ENCODE assay signal across 1 mouse cellular context in the genomic region with DNA sequence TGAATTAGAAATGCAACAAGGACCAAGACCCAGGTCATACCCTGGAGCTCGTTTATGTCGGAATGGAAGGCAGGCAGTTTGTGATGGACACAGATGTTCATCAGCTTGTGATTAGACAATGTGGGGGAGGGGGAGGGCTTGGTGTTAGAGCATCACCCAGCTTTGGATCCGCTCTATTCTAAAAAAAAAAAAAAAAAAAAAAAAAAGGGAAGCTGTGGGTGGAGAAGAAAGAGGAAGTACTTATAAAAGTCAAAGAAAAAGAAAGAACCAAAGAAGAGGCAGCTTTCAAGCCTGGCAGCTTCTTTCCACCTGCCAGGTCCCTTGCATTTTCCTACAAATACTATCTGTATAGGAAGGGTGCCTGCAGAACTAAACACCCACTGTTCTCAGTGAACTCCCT.
TF ChIP-seq lines count a peak whose summit lies in the region.

No protein-coding gene starts in this region.

TF ChIP-seq in CH12.LX, 34 proteins besides CTCF, POLR2A, EP300 and RAD21 (continued from another document):
- no peak for TF ChIP-seq MAFK (IDR thresholded peaks at IDR 0.05; ENCODE audit: insufficient replicate concordance, low read length)
- peak; percentile 34; the same call in 1 of the 2 replicates for TF ChIP-seq ETS1 (conservative IDR thresholded peaks at IDR 0.05; ENCODE audit: low read depth, low read length)
- TF ChIP-seq MAZ (IDR thresholded peaks at IDR 0.05; ENCODE audit: low read depth, low read length), result no peak
- TF ChIP-seq MAX (IDR thresholded peaks at IDR 0.05; ENCODE audit: low read length), result no peak
- 0 out of 2 replicates have a peak, but pooled peaks have one; percentile 33 for TF ChIP-seq ELF1 (IDR thresholded peaks at IDR 0.05; ENCODE audit: low read depth, low read length)
- TF ChIP-seq ZMIZ1 (IDR thresholded peaks at IDR 0.05; ENCODE audit: low read depth, low read length), result no peak
- no peak for TF ChIP-seq NRF1 (IDR thresholded peaks at IDR 0.05; ENCODE audit: low read depth, low read length)
- TF ChIP-seq BHLHE40 (IDR thresholded peaks at IDR 0.05; ENCODE audit: low read depth, low read length), result peak; percentile 15; the same call in 1 of the 2 replicates
- TF ChIP-seq UBTF (IDR thresholded peaks at IDR 0.05; ENCODE audit: low read depth, low read length), result no peak
- TF ChIP-seq SMC3 (IDR thresholded peaks at IDR 0.05; ENCODE audit: low read depth, low read length), result no peak
